Mouse (Mus musculus): Measurements from ENCODE around the gene 1190002N15Rik.

DNA sequence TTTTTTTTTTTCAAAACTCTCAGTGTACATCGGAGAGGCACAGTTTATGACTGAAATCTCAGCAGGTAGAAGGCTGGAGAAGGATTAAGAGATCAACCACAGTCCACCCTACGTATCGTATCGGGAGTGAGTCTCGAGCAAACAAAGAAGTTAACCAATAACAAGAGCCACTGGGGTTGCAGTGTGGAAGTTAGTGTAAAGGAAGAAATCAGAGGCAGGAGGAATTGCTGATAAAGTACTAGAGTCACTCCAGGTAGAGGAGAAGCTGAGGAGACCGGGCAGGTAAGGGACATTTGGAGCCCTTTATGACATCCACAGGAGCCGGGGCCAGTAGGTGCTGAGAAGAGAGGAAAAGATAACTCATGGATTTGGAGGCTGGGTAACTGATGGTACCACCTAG is 64.0 kb downstream of the 1190002N15Rik start:
- TF ChIP-seq CTCF (IDR thresholded peaks at IDR 0.05; ENCODE audit: low read depth, low read length): no peak
- TF ChIP-seq POLR2A (IDR thresholded peaks at IDR 0.05; ENCODE audit: extremely low read depth, insufficient read depth, low read length): no peak
